Mouse (Mus musculus) liver, embryonic 14.5 days (tissue): ENCODE data around the gene Plch1. TPM values are rescaled to one million over a fixed set of nuclear protein-coding genes. Genes with fewer than 3 reads are reported as not detected.

Experiments
- ATAC-seq: fragments of 200-750 bp; cut with Nextera tagmentation; 2 replicates; pipeline ENCODE4 v1.8.0; 2017; ENCODE audit warnings: moderate number of reproducible peaks, mild to moderate bottlenecking, moderate library complexity; ENCODE audit not compliant: insufficient read depth
- DNase-seq, 3 experiments: peaks; one replicate each; pipeline ENCODE4 v3.0.0-alpha.2; 2012 to 2013; ENCODE audit warnings: low read depth in 3 of 3, low spot score in 3 of 3
- H3K27ac ChIP-seq: fragments of 300-500 bp; sonication (generic); 2 replicates; pipeline ENCODE4 v1.5.1; 2014; ENCODE audit warnings: moderate library complexity, mild to moderate bottlenecking, control low read depth, inconsistent platforms
- H3K27me3 ChIP-seq: fragments of 300-500 bp; sonication (generic); 2 replicates; pipeline ENCODE4 v1.6.1; 2014; ENCODE audit warnings: mild to moderate bottlenecking, low read length, moderate library complexity; ENCODE audit not compliant: control insufficient read depth, insufficient read depth
- H3K36me3 ChIP-seq: fragments of 300-500 bp; sonication (generic); replicated peaks from 2 replicates; pipeline ENCODE4 v1.6.1; 2014; ENCODE audit warnings: low read depth; ENCODE audit not compliant: control insufficient read depth, insufficient read depth
- H3K4me1 ChIP-seq, 2 experiments: fragments of 200-500 bp in 1 of 2; fragments of 300-500 bp in 1 of 2; sonication (generic) in 1 of 2; replicated peaks; 2 replicates each; pipeline ENCODE4 v1.6.1; 2012 to 2014; ENCODE audit warnings: antibody characterized with exemption in 1 of 2, inconsistent platforms in 1 of 2, low read length in 1 of 2; ENCODE audit not compliant: control insufficient read depth in 2 of 2, insufficient read depth in 2 of 2
- H3K4me2 ChIP-seq: fragments of 300-500 bp; sonication (generic); 2 replicates; pipeline ENCODE4 v1.6.1; 2014; ENCODE audit warnings: low read depth, mild to moderate bottlenecking, control low read depth, moderate library complexity
- H3K4me3 ChIP-seq, 2 experiments: fragments of 200-500 bp in 1 of 2; fragments of 300-500 bp in 1 of 2; sonication (generic) in 1 of 2; 2 replicates each; pipeline ENCODE4 v1.5.1; 2012 to 2014; ENCODE audit warnings: low read depth in 2 of 2, low read length in 2 of 2, mild to moderate bottlenecking in 2 of 2, control low read depth in 1 of 2, inconsistent platforms in 1 of 2, moderate library complexity in 1 of 2; ENCODE audit not compliant: insufficient read depth in 1 of 2
- H3K9ac ChIP-seq: fragments of 300-500 bp; sonication (generic); replicated peaks from 2 replicates; pipeline ENCODE4 v1.6.1; 2014; ENCODE audit warnings: mild to moderate bottlenecking, control low read depth, moderate library complexity
- H3K9me3 ChIP-seq: fragments of 300-500 bp; sonication (generic); 2 replicates; pipeline ENCODE4 v1.6.1; 2016; ENCODE audit warnings: low read length, mixed read lengths; ENCODE audit not compliant: control insufficient read depth
- CTCF ChIP-seq: IDR thresholded peaks from 2 replicates; pipeline ENCODE4 v1.5.1; 2016; ENCODE audit warnings: antibody characterized with exemption, low read depth, control low read depth
- EP300 ChIP-seq: IDR thresholded peaks from 2 replicates; pipeline ENCODE4 v1.6.1; 2016; ENCODE audit warnings: antibody characterized with exemption, low read depth
- WGBS: fragments of 180-500 bp; shearing (Covaris S2); extraction: QIAGEN DNeasy Blood & Tissue Kit; methylation state at CpG from one replicate; pipeline ENCODE4 v1.1.7; 2014; ENCODE audit not compliant: insufficient replicate concordance; 5-methylcytosine and 5-hydroxymethylcytosine counted together
- polyA plus RNA-seq, 2 experiments: library from polyadenylated mRNA; depleted of rRNA in 1 of 2; stranded (reverse) in 1 of 2; unstranded in 1 of 2; fragments of >200 nt; fragmentation: Nextera tagmentation in 1 of 2; extraction: Ambion mirVana in 1 of 2; gene quantifications; 2 replicates each; pipeline versions ENCODE4 v1.2.1 to v1.2.3; 2012 to 2014

Plch1 gene
- polyA plus RNA-seq, 2 experiments = 0.11 to 0.14 TPM

GRCm38 (mm10) chr3:63844141-63844540 lies 55.1 kb downstream of the Plch1 start:
- Histone ChIP-seq H3K4me3 (no peak overlapping the region), H3K4me1 (no peaks in the 10 kb centered on the region), H3K9ac (no peak overlapping the region), H3K9me3 (no peaks in the 10 kb centered on the region), H3K36me3 (no peaks in the 10 kb centered on the region), H3K27me3 (no peaks in the 10 kb centered on the region), H3K27ac (no peak overlapping the region), H3K4me2 (no peak overlapping the region)
- TF ChIP-seq EP300 (no peak), CTCF (no peak)
- WGBS = 55% methylated on average over 4 of the region's 4 CpGs
- DNase-seq (no peak), ATAC-seq (no peak)

DNA sequence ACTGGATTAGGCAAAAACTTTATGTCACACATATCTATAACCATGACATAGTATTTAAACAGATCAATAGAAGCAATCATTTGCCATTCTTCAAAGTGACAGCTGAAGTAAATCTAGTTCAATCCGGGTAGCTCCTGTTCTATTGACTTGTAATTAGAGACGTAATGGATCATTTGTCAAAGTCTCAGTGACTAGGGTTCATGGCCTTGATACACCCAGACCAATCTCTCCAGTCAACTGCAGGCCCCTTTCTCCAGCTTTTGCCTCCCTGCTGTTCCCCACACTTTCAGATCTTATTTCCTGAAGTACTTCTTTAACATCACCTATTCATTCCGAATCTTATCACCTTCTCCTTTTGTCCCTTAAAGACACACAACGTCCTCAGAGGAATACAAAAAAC lies 56.8 kb downstream of the Plch1 start:
- H3K4me3 ChIP-seq = no peak overlapping the region
- no peaks in the 10 kb centered on the region for H3K27me3 ChIP-seq
- no peak overlapping the region for H3K27ac ChIP-seq
- TF ChIP-seq EP300 (no peak), CTCF (no peak)
- no peak for DNase-seq
- no peak overlapping the region for H3K4me2 ChIP-seq
- no peak for ATAC-seq
- no peaks in the 10 kb centered on the region for H3K9me3 ChIP-seq
- no peak overlapping the region for H3K9ac ChIP-seq
- no peaks in the 10 kb centered on the region for H3K4me1 ChIP-seq
- H3K36me3 ChIP-seq = no peaks in the 10 kb centered on the region
- 50% methylated on average over 4 of the region's 4 CpGs for WGBS

DNA sequence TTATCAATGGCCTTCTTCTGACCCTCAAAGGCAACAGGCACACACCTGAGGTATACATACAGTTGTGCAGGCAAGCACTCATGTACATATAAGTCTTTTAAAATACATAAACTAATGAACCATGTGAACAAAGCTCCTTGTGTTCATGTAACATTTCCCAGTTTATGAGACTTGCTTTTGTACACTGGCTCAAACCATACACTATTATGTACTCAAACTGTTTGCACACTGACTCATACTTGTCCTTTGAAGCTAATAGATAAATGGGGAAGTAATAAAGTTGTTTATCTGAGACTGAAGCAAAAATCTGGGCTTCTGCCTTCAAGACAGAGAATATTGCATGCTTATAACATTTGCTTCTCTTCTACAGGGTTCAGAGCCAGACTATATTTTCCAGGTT lies 61.5 kb downstream of the Plch1 start:
- TF ChIP-seq EP300 (no peak), CTCF (no peak)
- no peak for DNase-seq
- Histone ChIP-seq H3K36me3 (no peaks in the 10 kb centered on the region), H3K9ac (no peak overlapping the region), H3K27ac (no peak overlapping the region), H3K9me3 (no peaks in the 10 kb centered on the region), H3K4me1 (no peaks in the 10 kb centered on the region), H3K4me2 (no peak overlapping the region), H3K4me3 (no peak overlapping the region), H3K27me3 (no peaks in the 10 kb centered on the region)
- no peak for ATAC-seq

- Histone ChIP-seq H3K4me2 (no peak overlapping the region), H3K36me3 (no peaks in the 10 kb centered on the region), H3K4me3 (no peak overlapping the region), H3K4me1 (no peaks in the 10 kb centered on the region), H3K9ac (no peak overlapping the region), H3K9me3 (no peaks in the 10 kb centered on the region), H3K27me3 (no peaks in the 10 kb centered on the region), H3K27ac (no peak overlapping the region)
- no peak for ATAC-seq
- WGBS = 75% methylated on average over 8 of the region's 8 CpGs
- no peak for DNase-seq
- TF ChIP-seq CTCF (no peak), EP300 (no peak)
These were observed 62.2 kb downstream of the Plch1 start for GRCm38 (mm10) chr3:63836937-63837632.

DNA sequence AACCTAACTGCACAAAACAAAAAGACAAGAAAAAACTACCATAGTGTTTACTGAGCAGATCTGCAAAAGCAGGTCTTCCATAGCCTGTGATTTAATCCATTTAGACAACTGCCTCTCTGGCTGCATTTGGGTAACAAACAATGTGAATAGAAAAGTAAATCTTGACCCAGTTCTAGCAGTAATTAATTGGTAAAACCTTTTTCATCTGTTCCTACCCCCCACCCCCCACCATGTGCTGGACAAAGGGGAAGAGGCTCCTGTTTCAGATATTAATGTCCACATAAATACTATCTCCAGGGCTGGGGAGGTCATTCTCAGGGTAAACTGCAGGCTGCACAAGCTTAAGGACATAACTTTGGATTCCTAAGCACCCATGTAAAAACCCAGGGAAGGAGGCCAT lies 63.5 kb downstream of the Plch1 start:
- Histone ChIP-seq H3K36me3 (no peaks in the 10 kb centered on the region), H3K27me3 (no peaks in the 10 kb centered on the region), H3K4me2 (no peak overlapping the region), H3K4me3 (no peak overlapping the region), H3K9me3 (no peaks in the 10 kb centered on the region), H3K27ac (no peak overlapping the region), H3K4me1 (no peaks in the 10 kb centered on the region), H3K9ac (no peak overlapping the region)
- DNase-seq (no peak), ATAC-seq (no peak)
- TF ChIP-seq EP300 (no peak), CTCF (no peak)
